Mouse (Mus musculus) spleen, embryonic (tissue): ENCODE results near the gene Pikfyve.

Experiments
- CTCF ChIA-PET: fragments of 350-600 bp; sonication (Branson Sonifier 250); formaldehyde crosslinking; loops from one replicate; lab custom pipeline; 2022; lab: Charles Lee

Gene Pikfyve

GRCm38 (mm10) chr1:65311214-65311933 is 124.9 kb downstream of the Pikfyve start:
- CTCF ChIA-PET: no interaction called here

DNA sequence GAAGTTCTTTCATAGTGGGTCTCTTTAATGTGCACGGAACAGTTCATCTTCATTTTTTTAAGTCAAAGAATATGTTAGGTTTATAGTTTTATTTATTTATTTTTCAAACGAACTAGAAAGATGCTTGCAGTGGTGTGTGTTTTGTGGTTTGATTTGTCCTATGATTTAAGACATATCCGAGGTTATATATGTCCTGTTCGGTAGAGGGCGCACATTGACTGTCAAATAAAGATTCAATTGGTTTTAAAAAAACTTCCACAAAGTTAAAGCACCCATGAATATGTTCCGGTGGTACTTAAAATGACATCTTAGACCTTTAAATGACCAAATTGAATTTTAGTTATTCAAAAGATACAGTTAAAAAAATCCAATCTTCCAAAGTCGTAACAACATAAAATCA is 125.6 kb downstream of the Pikfyve start:
- CTCF ChIA-PET: no interaction called here

- CTCF ChIA-PET: no interaction called here
These were observed 126.4 kb downstream of the Pikfyve start for GRCm38 (mm10) chr1:65312896-65313295.

GRCm38 (mm10) chr1:65314054-65315021 is 127.9 kb downstream of the Pikfyve start:
- CTCF ChIA-PET: interaction anchor here (0.6 kb wide), 1 partner anchor 24 kb away, joined by 3 read pairs; no protein-coding TSS in a partner anchor

- CTCF ChIA-PET: no interaction called here
These were observed 128.5 kb downstream of the Pikfyve start for GRCm38 (mm10) chr1:65315022-65315407.
